Mouse (Mus musculus) adrenal gland, postnatal 4 days (tissue): ENCODE data around the gene Brca2. TPM values are rescaled to one million over a fixed set of nuclear protein-coding genes. Genes with fewer than 3 reads are reported as not detected.

ENCODE experiments used
- total RNA-seq, 2 experiments: library from RNA; stranded (reverse); gene quantifications; 2 replicates each; pipeline ENCODE4 v1.2.3; 2021

Brca2 gene
- total RNA-seq, 2 experiments from 2014 or later = 25.3 to 27.3 TPM

Other genes with a start within 250 kb of the Brca2 start
- gene Zar1l, start 4.5 kb upstream of the Brca2 start, total RNA-seq = not detected
- gene N4bp2l1, start 74.6 kb downstream of the Brca2 start, total RNA-seq = 10 to 100 TPM; 45.1 to 50.1 TPM
- gene N4bp2l2, start 143.6 kb downstream of the Brca2 start, total RNA-seq = 100 to 1,000 TPM; 116 to 123 TPM
- 10 to 100 TPM; 37.8 to 41.5 TPM for gene Pds5b, start 151.1 kb downstream of the Brca2 start, total RNA-seq